Mouse (Mus musculus): ENCODE data around the gene Rpl12.

DNA sequence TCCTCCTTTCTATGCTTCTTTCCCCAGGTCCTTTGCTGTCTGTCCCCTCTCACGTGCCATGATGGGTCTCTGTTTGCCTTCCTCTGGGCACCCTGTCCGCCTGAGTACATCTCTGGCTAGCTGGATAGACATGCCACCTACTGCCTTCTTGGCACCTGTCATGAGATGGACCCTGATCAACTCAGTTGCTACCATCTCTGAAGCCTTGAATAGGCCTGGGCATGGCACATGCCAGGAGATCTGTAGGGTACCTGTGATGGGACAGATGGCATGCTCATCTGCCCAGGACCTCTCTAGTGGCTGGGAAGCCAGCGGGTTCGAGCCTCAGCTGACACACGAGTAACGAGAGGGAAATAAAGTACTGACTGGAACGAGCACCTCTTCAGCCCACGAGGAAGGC lies 12.9 kb downstream of the Rpl12 start:
- TF ChIP-seq CTCF (IDR thresholded peaks at IDR 0.05; ENCODE audit: borderline replicate concordance, insufficient read depth, low read depth, low read length), result no peak
- no peak for TF ChIP-seq POLR2A (IDR thresholded peaks at IDR 0.05; ENCODE audit: borderline replicate concordance, insufficient read depth, low read length)
